Comparison of ENCODE assay signal across 28 mouse cellular contexts in genomic region chr9:97022371-97022770, GRCm38 (mm10).
"Had no signal": no experiment of that assay in that cellular context is flagged by ENCODE, and none has a peak within 500 bp of the region (broad histone marks: within the 10 kb centered on the region; RNA-seq: fewer than 3 reads in every experiment).

No protein-coding gene starts in this region.

- H3K36me3 ChIP-seq: embryonic facial prominence, embryonic 10.5 days; embryonic facial prominence, embryonic 12.5 days; embryonic facial prominence, embryonic 13.5 days; embryonic facial prominence, embryonic 15.5 days; forebrain, embryonic 10.5 days; forebrain, embryonic 12.5 days; forebrain, embryonic 15.5 days had no signal

- H3K9me3 ChIP-seq: embryonic facial prominence, embryonic 10.5 days; embryonic facial prominence, embryonic 12.5 days; embryonic facial prominence, embryonic 13.5 days; embryonic facial prominence, embryonic 15.5 days; forebrain, embryonic 10.5 days; forebrain, embryonic 12.5 days; forebrain, embryonic 13.5 days; forebrain, embryonic 15.5 days had no signal

- DNase-seq: cerebellum, adult 2 months; cerebellum, adult 8-10 months; cerebellum, adult 9-10 months; cerebellum, adult 9-11 months; cerebellum, postnatal 10 days; cerebellum, postnatal 14 days; cerebellum, postnatal 25 days; cerebellum, postnatal 36 days; embryo, embryonic 11 days; forebrain, postnatal 0 days; gastrocnemius, adult 2 months; gastrocnemius, postnatal 10 days; gastrocnemius, postnatal 14 days; gastrocnemius, postnatal 25 days; gastrocnemius, postnatal 36 days; heart, adult 18-20 months; heart, adult 2 months had no signal

- H3K4me1 ChIP-seq: embryonic facial prominence, embryonic 12.5 days had no signal

- H3K4me3 ChIP-seq: embryonic facial prominence, embryonic 10.5 days; embryonic facial prominence, embryonic 12.5 days; embryonic facial prominence, embryonic 13.5 days; embryonic facial prominence, embryonic 15.5 days; erythroblast, embryonic 14.5 days; forebrain, embryonic 10.5 days; forebrain, embryonic 12.5 days; forebrain, embryonic 13.5 days; forebrain, embryonic 15.5 days; gastrocnemius, adult 2 months; heart, adult 2 months had no signal

- H3K27ac ChIP-seq: embryonic facial prominence, embryonic 10.5 days; embryonic facial prominence, embryonic 12.5 days; embryonic facial prominence, embryonic 13.5 days; embryonic facial prominence, embryonic 15.5 days; forebrain, embryonic 10.5 days; forebrain, embryonic 12.5 days; forebrain, embryonic 13.5 days; forebrain, embryonic 15.5 days; gastrocnemius, adult 2 months; heart, adult 2 months had no signal

- H3K27me3 ChIP-seq: embryonic facial prominence, embryonic 12.5 days; forebrain, embryonic 12.5 days; forebrain, embryonic 13.5 days; forebrain, embryonic 15.5 days had no signal

- H3K9ac ChIP-seq: embryonic facial prominence, embryonic 12.5 days; embryonic facial prominence, embryonic 13.5 days; embryonic facial prominence, embryonic 15.5 days; forebrain, embryonic 12.5 days; forebrain, embryonic 13.5 days; forebrain, embryonic 15.5 days; forebrain, postnatal 0 days had no signal

- H3K4me2 ChIP-seq: embryonic facial prominence, embryonic 12.5 days; embryonic facial prominence, embryonic 13.5 days; embryonic facial prominence, embryonic 15.5 days; forebrain, embryonic 12.5 days; forebrain, embryonic 13.5 days; forebrain, embryonic 15.5 days had no signal

- ATAC-seq: forebrain, embryonic 13.5 days; forebrain, embryonic 14.5 days; forebrain, embryonic 15.5 days; forebrain, embryonic 16.5 days; forebrain, postnatal 0 days had no signal
